Comparison of ENCODE assay signal across 8 mouse cellular contexts in the genomic region with DNA sequence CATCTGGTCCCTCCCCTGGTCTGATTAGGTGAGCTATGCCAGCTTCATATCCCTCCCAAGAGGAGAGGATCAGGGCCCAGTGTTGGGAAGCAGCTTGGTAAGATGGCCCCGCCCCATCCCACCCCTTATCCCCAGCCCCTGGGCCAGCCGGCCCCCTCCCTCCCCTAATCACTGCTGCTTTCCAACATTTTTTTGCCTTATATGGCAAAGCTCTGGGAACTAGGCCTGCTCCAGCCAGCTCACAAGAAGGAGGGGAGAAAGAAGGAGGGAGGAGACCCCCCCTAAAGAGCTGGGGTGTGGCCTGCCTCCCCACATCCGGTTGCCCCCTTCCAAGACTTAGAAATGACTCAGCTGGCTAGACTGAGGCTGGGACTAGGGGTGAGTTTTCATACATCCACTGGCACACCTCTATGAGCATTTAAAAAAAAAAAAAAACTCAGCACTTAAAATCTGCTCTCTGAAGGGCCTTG. TPM values are rescaled to one million over a fixed set of nuclear protein-coding genes. Genes with fewer than 3 reads are reported as not detected.
DNase-seq lines count a peak whose midpoint lies in the region; ATAC-seq lines count a peak whose summit lies in the region.

No protein-coding gene starts in this region.

- peak overlapping the region; percentile 58 for H3K4me3 ChIP-seq in liver, embryonic 15.5 days (replicated peaks)
- H3K4me3 ChIP-seq in neural tube, embryonic 11.5 days (ENCODE audit: low read depth, low read length) = peak overlapping the region; percentile 58

- H3K27ac ChIP-seq in liver, embryonic 15.5 days (replicated peaks) = peak overlapping the region; percentile 55; the same call in 1 of the 2 replicates
- no peak overlapping the region for H3K27ac ChIP-seq in neural tube, embryonic 11.5 days (ENCODE audit: low read depth, low read length)

- H3K36me3 ChIP-seq in liver, embryonic 15.5 days (replicated peaks) = peaks cover 16% of the 10 kb centered on the region
- H3K36me3 ChIP-seq in neural tube, embryonic 11.5 days (ENCODE audit: control insufficient read depth, insufficient read depth, low read length) = peaks cover 2% of the 10 kb centered on the region

- peak; percentile 15 for ATAC-seq in inflammation-experienced regulatory T-cells, adult 6 months
- no peak for ATAC-seq in liver, embryonic 15.5 days (ENCODE audit: insufficient read depth)
- 0 out of 2 replicates have a peak, but pooled peaks have one; percentile 7 for ATAC-seq in neural tube, embryonic 11.5 days (ENCODE audit: insufficient read depth, low FRiP score, low TSS enrichment)

- peaks cover 39% of the 10 kb centered on the region for H3K4me1 ChIP-seq in liver, embryonic 15.5 days (replicated peaks)
- H3K4me1 ChIP-seq in neural tube, embryonic 11.5 days (ENCODE audit: control insufficient read depth, insufficient read depth, low read length) = no peaks in the 10 kb centered on the region

- peak; percentile 48 for DNase-seq in left cerebral cortex, postnatal 4 days
- no peak for DNase-seq in left cerebral cortex, adult 18-20 months (ENCODE audit: low spot score in 2 of 2)
- peak; percentile 47 for DNase-seq in brain, adult 2 months (ENCODE audit: low read depth, low spot score)
- peak; percentile 21 for DNase-seq in gastrocnemius, postnatal 10 days
- DNase-seq in neural tube, embryonic 11.5 days (ENCODE audit: low spot score) = peak; percentile 64
- DNase-seq in frontal cortex, postnatal 25 days (ENCODE audit: low spot score in 2 of 2) = no peak

- H3K27me3 ChIP-seq in liver, embryonic 15.5 days = 0 out of 2 replicates have a peak, but pooled peaks cover 8% of the 10 kb centered on the region
- no peaks in the 10 kb centered on the region for H3K27me3 ChIP-seq in neural tube, embryonic 11.5 days (ENCODE audit: control insufficient read depth, insufficient read depth, low read length)

- 26% methylated on average over 3 of the region's 3 CpGs for WGBS in liver, embryonic 15.5 days (ENCODE audit: insufficient replicate concordance)
- 13% methylated on average over 3 of the region's 3 CpGs for WGBS in neural tube, embryonic 11.5 days

- H3K9ac ChIP-seq in liver, embryonic 15.5 days = no peak overlapping the region
- H3K9ac ChIP-seq in neural tube, embryonic 11.5 days (ENCODE audit: low read length) = peak overlapping the region; percentile 41

- H3K4me2 ChIP-seq in liver, embryonic 15.5 days = peak overlapping the region; percentile 85
- H3K4me2 ChIP-seq in neural tube, embryonic 11.5 days (ENCODE audit: low read depth) = peak overlapping the region; percentile 38

- no peaks in the 10 kb centered on the region for H3K9me3 ChIP-seq in liver, embryonic 15.5 days (replicated peaks)
- H3K9me3 ChIP-seq in neural tube, embryonic 11.5 days (ENCODE audit: control insufficient read depth, low read length) = no peaks in the 10 kb centered on the region

- intact Hi-C loops in left cerebral cortex, postnatal 4 days (cut with DNase I) = loop anchor here (5.0 to 10.0 kb wide), 2 partner anchors 130 to 168 kb away; no protein-coding TSS in a partner anchor

RNA-seq across cellular contexts. Expression of gene Flna, which starts 5.0 kb away (rescaled TPM):
- total RNA-seq in left cerebral cortex, postnatal 4 days (2021) = 100 to 1,000 TPM; 434 to 445 TPM
- total RNA-seq in left cerebral cortex, adult 18-20 months (2021) = 10 to 100 TPM; 44.0 to 49.5 TPM
- 100 to 1,000 TPM; 113 to 163 TPM for total RNA-seq in gastrocnemius, postnatal 10 days (2021)
- 100 to 1,000 TPM; 222 to 338 (median 279) TPM for polyA plus RNA-seq in inflammation-experienced regulatory T-cells, adult 6 months (2017; shearing (Covaris generic))
- polyA plus RNA-seq in liver, embryonic 15.5 days (2015; fragmentation: Nextera tagmentation; extraction: Ambion mirVana) = 41.6 and 47.6 TPM in 2 replicates
- 243 and 246 TPM in 2 replicates for polyA plus RNA-seq in neural tube, embryonic 11.5 days (2014; fragmentation: Nextera tagmentation; extraction: Ambion mirVana)

RNA-seq across cellular contexts. Expression of gene Emd, which starts 9.8 kb away (rescaled TPM):
- 10 to 100 TPM; 48.2 to 52.3 TPM for total RNA-seq in left cerebral cortex, postnatal 4 days (2021)
- 10 to 100 TPM; 35.3 to 39.6 TPM for total RNA-seq in left cerebral cortex, adult 18-20 months (2021)
- 10 to 100 TPM; 23.3 to 25.2 TPM for total RNA-seq in gastrocnemius, postnatal 10 days (2021)
- polyA plus RNA-seq in inflammation-experienced regulatory T-cells, adult 6 months (2017; shearing (Covaris generic)) = 10 to 100 TPM; 22.4 to 91.9 (median 32.8) TPM
- polyA plus RNA-seq in liver, embryonic 15.5 days (2015; fragmentation: Nextera tagmentation; extraction: Ambion mirVana) = 8.0 and 8.5 TPM in 2 replicates
- 24.0 and 31.9 TPM in 2 replicates for polyA plus RNA-seq in neural tube, embryonic 11.5 days (2014; fragmentation: Nextera tagmentation; extraction: Ambion mirVana)

RNA-seq across cellular contexts. Expression of gene Rpl10, which starts 26.0 kb away (rescaled TPM):
- total RNA-seq in left cerebral cortex, postnatal 4 days (2021) = 100 to 1,000 TPM; 264 to 422 TPM
- 100 to 1,000 TPM; 188 to 216 TPM for total RNA-seq in left cerebral cortex, adult 18-20 months (2021)
- 100 to 1,000 TPM; 163 to 167 TPM for total RNA-seq in gastrocnemius, postnatal 10 days (2021)
- polyA plus RNA-seq in inflammation-experienced regulatory T-cells, adult 6 months (2017; shearing (Covaris generic)) = 1,000 to 10,000 TPM in 1 of 3 experiments, 100 to 1,000 TPM in 2; 478 to 1,649 (median 679) TPM
- polyA plus RNA-seq in liver, embryonic 15.5 days (2015; fragmentation: Nextera tagmentation; extraction: Ambion mirVana) = 356 and 378 TPM in 2 replicates
- polyA plus RNA-seq in neural tube, embryonic 11.5 days (2014; fragmentation: Nextera tagmentation; extraction: Ambion mirVana) = 741 and 756 TPM in 2 replicates

RNA-seq across cellular contexts. Expression of gene Taz, which starts 37.1 kb away (rescaled TPM):
- total RNA-seq in left cerebral cortex, postnatal 4 days (2021) = 10 to 100 TPM; 54.8 to 57.4 TPM
- 10 to 100 TPM; 60.4 to 62.5 TPM for total RNA-seq in left cerebral cortex, adult 18-20 months (2021)
- total RNA-seq in gastrocnemius, postnatal 10 days (2021) = 10 to 100 TPM; 41.7 to 47.4 TPM
- 10 to 100 TPM; 28.8 to 66.0 (median 58.8) TPM for polyA plus RNA-seq in inflammation-experienced regulatory T-cells, adult 6 months (2017; shearing (Covaris generic))
- polyA plus RNA-seq in liver, embryonic 15.5 days (2015; fragmentation: Nextera tagmentation; extraction: Ambion mirVana) = 27.7 and 29.2 TPM in 2 replicates
- 56.1 and 58.5 TPM in 2 replicates for polyA plus RNA-seq in neural tube, embryonic 11.5 days (2014; fragmentation: Nextera tagmentation; extraction: Ambion mirVana)

RNA-seq across cellular contexts. Expression of gene Dnase1l1, which starts 37.5 kb away (rescaled TPM):
- total RNA-seq in left cerebral cortex, postnatal 4 days (2021) = 1 to 10 TPM; 2.5 to 5.0 TPM
- 1 to 10 TPM; 3.0 to 3.3 TPM for total RNA-seq in left cerebral cortex, adult 18-20 months (2021)
- total RNA-seq in gastrocnemius, postnatal 10 days (2021) = 10 to 100 TPM; 62.8 to 69.4 TPM
- polyA plus RNA-seq in inflammation-experienced regulatory T-cells, adult 6 months (2017; shearing (Covaris generic)) = 10 to 100 TPM; 17.0 to 35.0 (median 23.7) TPM
- 24.5 and 25.2 TPM in 2 replicates for polyA plus RNA-seq in liver, embryonic 15.5 days (2015; fragmentation: Nextera tagmentation; extraction: Ambion mirVana)
- 4.6 and 6.2 TPM in 2 replicates for polyA plus RNA-seq in neural tube, embryonic 11.5 days (2014; fragmentation: Nextera tagmentation; extraction: Ambion mirVana)

Comparison
In these comparisons a context has a peak if more than half of its experiments do, and no peak if none do; other contexts are left out.
1. DNase-seq: peak in left cerebral cortex, postnatal 4 days (single experiment), brain, adult 2 months (single experiment), gastrocnemius, postnatal 10 days (single experiment) and neural tube, embryonic 11.5 days (single experiment); none in left cerebral cortex, adult 18-20 months (0 of 2) and frontal cortex, postnatal 25 days (0 of 2).